ENCODE assay signal across 8 mouse cellular contexts in the genomic region with DNA sequence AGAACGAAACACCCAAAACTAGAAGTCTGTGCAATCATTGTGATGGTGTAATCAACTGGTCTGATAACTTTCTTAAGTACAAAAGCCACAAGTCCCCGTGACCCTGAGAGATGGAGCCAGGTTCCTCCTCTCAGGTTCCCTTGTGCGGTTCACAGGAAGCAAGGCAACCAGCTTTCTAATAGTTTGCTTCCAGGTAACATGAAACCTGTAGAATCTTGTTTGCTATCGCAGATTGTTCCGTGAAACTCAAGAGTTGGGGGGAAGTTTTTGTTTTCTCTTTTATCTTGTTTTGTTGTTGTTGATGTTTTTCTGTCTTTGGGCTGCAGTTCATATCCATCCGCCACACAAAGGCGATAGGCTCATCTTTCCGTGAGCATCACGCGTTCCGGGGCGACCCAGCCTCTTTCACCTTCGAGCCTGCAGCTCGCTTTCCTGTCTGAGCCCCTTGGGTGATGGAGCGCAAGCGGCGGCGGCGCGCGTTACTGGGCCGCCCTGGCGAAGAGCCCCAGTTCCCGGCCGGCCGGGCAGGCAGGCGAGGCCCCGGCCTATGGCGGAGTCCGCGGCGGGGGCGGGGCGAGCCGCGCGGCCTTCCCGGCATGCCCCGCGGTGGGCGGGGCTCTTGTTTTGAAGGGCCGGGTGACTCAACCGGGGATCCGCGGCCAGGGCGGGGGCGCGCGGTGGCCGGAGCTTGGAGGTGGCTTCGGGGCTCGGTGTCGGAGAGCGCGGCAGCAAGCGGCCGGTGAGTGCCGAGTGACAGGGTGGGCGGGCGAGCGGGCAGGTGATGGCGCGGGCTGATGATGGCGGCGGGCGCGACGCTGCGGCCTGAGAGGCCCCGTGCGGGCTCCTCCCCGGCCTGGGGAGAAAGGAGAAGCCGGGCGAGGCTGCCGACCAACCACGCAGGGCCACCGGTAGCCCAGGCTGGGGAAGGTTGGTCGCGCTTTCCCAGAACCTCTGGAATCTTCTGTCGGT. TPM values are rescaled to one million over a fixed set of nuclear protein-coding genes. Genes with fewer than 3 reads are reported as not detected.
DNase-seq lines count a peak whose midpoint lies in the region; ATAC-seq lines count a peak whose summit lies in the region.

A gene (plus strand): TSS at position 120 of the 969 bp plus-strand sequence.

- H3K27ac ChIP-seq in hindbrain, embryonic 15.5 days (replicated peaks): peak within 1 kb of the TSS; percentile 99

- H3K4me2 ChIP-seq in hindbrain, embryonic 15.5 days: peak within 1 kb of the TSS; percentile 68

- peak; percentile 93 for ATAC-seq in hindbrain, embryonic 15.5 days (ENCODE audit: low FRiP score, low read depth)

- H3K4me1 ChIP-seq in hindbrain, embryonic 15.5 days (replicated peaks): peaks cover 27% of the 10 kb centered on the region

- peak within 1 kb of the TSS; percentile 67 for H3K9ac ChIP-seq in hindbrain, embryonic 15.5 days

- H3K36me3 ChIP-seq in hindbrain, embryonic 15.5 days: no peaks in the 10 kb centered on the region

- peak; percentile 87 for DNase-seq in R1 (ENCODE audit: low read depth, low spot score)
- peak; percentile 98 to 99 for DNase-seq in cerebellum, postnatal 25 days
- DNase-seq in frontal cortex, postnatal 36 days (ENCODE audit: low spot score in 2 of 2): peak; percentile 86 to 90
- DNase-seq in left cerebral cortex, adult 11 months (ENCODE audit: low spot score): peak; percentile 84
- DNase-seq in lung, postnatal 4 days: peak; percentile 95 to 96
- peak; percentile 89 for DNase-seq in retina, postnatal 7 days (ENCODE audit: low read depth, low spot score)
- peak; percentile 97 for DNase-seq in urinary bladder, adult 2 months (ENCODE audit: low spot score)

- H3K27me3 ChIP-seq in hindbrain, embryonic 15.5 days: no peaks in the 10 kb centered on the region

- 2% methylated on average over 68 of the region's 80 CpGs for WGBS in hindbrain, embryonic 15.5 days

- peak within 1 kb of the TSS; percentile 81 for H3K4me3 ChIP-seq in hindbrain, embryonic 15.5 days

- H3K9me3 ChIP-seq in hindbrain, embryonic 15.5 days: no peaks in the 10 kb centered on the region

RNA-seq across cellular contexts. Expression of the gene that starts here (rescaled TPM):
- polyA plus RNA-seq in hindbrain, embryonic 15.5 days (2015; fragmentation: Nextera tagmentation; extraction: Ambion mirVana): 84.7 and 85.0 TPM in 2 replicates
- polyA plus RNA-seq in urinary bladder, adult 2 months (2012; rRNA removed): 37.8 and 41.6 TPM in 2 replicates

Comparison
In these comparisons a context has a peak if more than half of its experiments do, and no peak if none do; other contexts are left out.
1. Peak in every context shown above with its lines: DNase-seq, ATAC-seq, H3K4me3 ChIP-seq and H3K27ac ChIP-seq.